Mouse (Mus musculus) urinary bladder, postnatal 4 days (tissue): ENCODE results near the gene Usp26.

Experiments
- DNase-seq, 2 experiments: peaks; one replicate each; pipeline ENCODE4 v3.0.0; 2021 to 2022; ENCODE audit warnings: low spot score in 2 of 2

Usp26 gene

GRCm38 (mm10) chrX:51801133-51801532 lies at the start of gene Usp26:
Gene Usp26 (minus strand): TSS chrX:51801233.
- no peak for DNase-seq

- no peak for DNase-seq
Measured at GRCm38 (mm10) chrX:51814466-51815247, 13.6 kb upstream of the Usp26 start.

GRCm38 (mm10) chrX:51767457-51767856 lies 33.6 kb downstream of the Usp26 start:
- no peak for DNase-seq

GRCm38 (mm10) chrX:51736450-51736849 lies 64.6 kb downstream of the Usp26 start:
- no peak for DNase-seq

DNA sequence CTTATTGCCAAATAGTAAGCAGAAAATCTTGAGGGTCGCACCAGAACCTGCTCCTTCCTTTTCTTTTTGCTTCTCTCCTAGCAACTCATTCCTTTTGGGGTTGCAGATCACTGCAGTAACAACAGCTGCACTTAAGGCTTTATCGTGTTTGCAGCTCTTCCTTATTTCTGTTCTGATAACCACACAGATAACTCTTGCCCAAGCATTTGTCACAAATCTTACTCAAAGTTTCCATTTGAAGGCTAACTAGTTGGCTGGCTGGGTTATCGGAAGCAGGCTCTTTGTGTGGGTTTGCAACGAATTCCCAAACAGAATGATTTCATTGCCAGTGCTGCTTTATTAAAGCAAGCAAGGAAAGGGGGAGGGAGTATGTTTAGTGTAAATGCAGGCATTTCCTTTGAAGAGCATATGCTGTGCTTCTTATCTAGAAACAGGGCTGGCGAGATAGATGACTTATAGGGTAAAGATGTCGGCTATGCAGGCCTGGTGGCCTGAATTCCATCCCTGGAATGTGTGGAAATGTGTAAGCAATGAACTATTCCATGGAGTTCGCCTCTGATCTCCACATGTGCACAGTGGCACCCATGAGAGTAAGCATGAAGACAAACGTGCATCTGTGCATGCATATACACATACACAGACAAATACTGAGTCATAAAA lies 86.8 kb downstream of the Usp26 start:
- no peak for DNase-seq

DNA sequence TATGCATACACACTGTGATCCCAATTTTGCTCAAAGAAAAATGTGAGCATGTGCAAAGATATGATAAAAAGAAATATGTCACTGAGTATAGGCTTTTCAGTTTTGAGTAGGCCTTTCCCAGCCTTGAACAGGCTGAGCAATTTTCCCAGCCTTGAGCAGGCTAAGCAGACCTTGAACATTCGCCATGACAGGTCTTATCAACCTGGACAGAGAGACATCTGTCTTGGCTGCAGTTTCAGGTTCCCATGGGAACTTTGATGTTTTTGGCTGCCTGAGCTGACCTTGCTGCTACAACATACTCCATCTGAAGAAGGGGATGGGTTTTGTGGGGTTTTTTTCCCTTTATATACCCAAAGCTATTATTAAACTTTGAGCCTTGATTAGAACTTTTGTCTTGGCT lies 88.0 kb downstream of the Usp26 start:
- peak in 1 of 2 experiments; percentile 15 for DNase-seq
